Mouse (Mus musculus) effector memory CD4-positive, alpha-beta T cell, adult 7 months (primary cell): Measurements from ENCODE around the gene Gjb4. TPM values are rescaled to one million over a fixed set of nuclear protein-coding genes. Genes with fewer than 3 reads are reported as not detected.

Experiments used
- polyA plus RNA-seq: library from polyadenylated mRNA; unstranded; fragments of 100-300 nt; shearing (Covaris generic); gene quantifications from one replicate; pipeline ENCODE4 v1.2.1, GENCODE M21; 2017

The Gjb4 gene
- not detected for polyA plus RNA-seq

GRCm38 (mm10) chr4:127353951-127354438 is at the start of gene Gjb4:
Gene Gjb4, minus strand, starts transcription at chr4:127354081.

GRCm38 (mm10) chr4:127358018-127358417 is 4.1 kb upstream of the Gjb4 start, which contains the start of gene Gjb5:
Gene Gjb5, minus strand, starts transcription at chr4:127358181.

GRCm38 (mm10) chr4:127330181-127331100 is 23.4 kb downstream of the Gjb4 start, which contains the start of gene Gjb3:
Gene Gjb3, minus strand, starts transcription at chr4:127330844.

GRCm38 (mm10) chr4:127313861-127314260 is 40.0 kb downstream of the Gjb4 start, which contains the start of gene Gja4:
Gene Gja4, minus strand, starts transcription at chr4:127314039.

Other genes with a start within 250 kb of the Gjb4 start
- 10.0 TPM for gene Tmem35b, start 230.4 kb downstream of the Gjb4 start, polyA plus RNA-seq
- not detected for gene Dlgap3, start 184.9 kb downstream of the Gjb4 start, polyA plus RNA-seq
- gene Smim12, start 110.3 kb downstream of the Gjb4 start, polyA plus RNA-seq: 28.3 TPM
- not detected for gene Gja4, start 40.0 kb downstream of the Gjb4 start, polyA plus RNA-seq
- not detected for gene Gjb3, start 23.2 kb downstream of the Gjb4 start, polyA plus RNA-seq
- not detected for gene Gjb5, start 4.1 kb upstream of the Gjb4 start, polyA plus RNA-seq